ENCODE assay signal across 8 mouse cellular contexts in genomic region chr4:137594496-137595270, GRCm38 (mm10). TPM values are rescaled to one million over a fixed set of nuclear protein-coding genes. Genes with fewer than 3 reads are reported as not detected.
DNase-seq lines count a peak whose midpoint lies in the region; ATAC-seq and TF ChIP-seq lines count a peak whose summit lies in the region.

No protein-coding gene starts in this region.

- no peak for TF ChIP-seq CTCF in E14TG2a.4 (conservative IDR thresholded peaks at IDR 0.05; ENCODE audit: low read length)

- no peaks in the 10 kb centered on the region for H3K27me3 ChIP-seq in kidney, embryonic 15.5 days
- H3K27me3 ChIP-seq in E14TG2a.4 (ENCODE audit: insufficient read depth, low read length) = no peaks in the 10 kb centered on the region
- H3K27me3 ChIP-seq in limb, embryonic 15.5 days = no peaks in the 10 kb centered on the region

- 2% methylated on average over 40 of the region's 40 CpGs for WGBS in kidney, embryonic 15.5 days
- 2% methylated on average over 40 of the region's 40 CpGs for WGBS in limb, embryonic 15.5 days

- no peak for DNase-seq in kidney, adult 9 months
- no peak for DNase-seq in gastrocnemius, postnatal 4 days (ENCODE audit: low spot score in 2 of 2)

- peaks cover 37% of the 10 kb centered on the region for H3K4me1 ChIP-seq in kidney, embryonic 15.5 days
- peaks cover 79% of the 10 kb centered on the region for H3K4me1 ChIP-seq in E14TG2a.4 (replicated peaks; ENCODE audit: low read depth, low read length)
- peaks cover 19% of the 10 kb centered on the region for H3K4me1 ChIP-seq in brown adipose tissue, adult 24 weeks (ENCODE audit: control insufficient read depth, insufficient read depth, insufficient read length, low read length)
- peaks cover 42% of the 10 kb centered on the region for H3K4me1 ChIP-seq in limb, embryonic 15.5 days

- peak overlapping the region; percentile 100 for H3K27ac ChIP-seq in kidney, embryonic 15.5 days
- H3K27ac ChIP-seq in brown adipose tissue, adult 24 weeks (replicated peaks; ENCODE audit: low read depth, low read length) = peak overlapping the region; percentile 54
- H3K27ac ChIP-seq in limb, embryonic 15.5 days = peak overlapping the region; percentile 100

- peak overlapping the region; percentile 87 for H3K4me2 ChIP-seq in kidney, embryonic 15.5 days
- H3K4me2 ChIP-seq in limb, embryonic 15.5 days = peak overlapping the region; percentile 69

- H3K9me3 ChIP-seq in kidney, embryonic 15.5 days (replicated peaks) = no peaks in the 10 kb centered on the region
- H3K9me3 ChIP-seq in E14TG2a.4 (ENCODE audit: low read length) = no peaks in the 10 kb centered on the region
- H3K9me3 ChIP-seq in limb, embryonic 15.5 days = no peaks in the 10 kb centered on the region

- H3K36me3 ChIP-seq in kidney, embryonic 15.5 days = no peaks in the 10 kb centered on the region; the same call in 1 of the 2 replicates
- H3K36me3 ChIP-seq in E14TG2a.4 (ENCODE audit: insufficient read depth, low read length) = peaks cover 42% of the 10 kb centered on the region
- H3K36me3 ChIP-seq in limb, embryonic 15.5 days = no peaks in the 10 kb centered on the region

- peak overlapping the region; percentile 83 for H3K4me3 ChIP-seq in kidney, embryonic 15.5 days (replicated peaks)
- peak overlapping the region; percentile 100 for H3K4me3 ChIP-seq in E14TG2a.4 (replicated peaks; ENCODE audit: low read length)
- peak overlapping the region; percentile 92 for H3K4me3 ChIP-seq in brown adipose tissue, adult 24 weeks (ENCODE audit: insufficient read depth, low read depth, low read length)
- H3K4me3 ChIP-seq in limb, embryonic 15.5 days = peak overlapping the region; percentile 96

- peak; percentile 27 for ATAC-seq in kidney, embryonic 15.5 days (replicated peaks; ENCODE audit: low FRiP score)
- ATAC-seq in granulocyte monocyte progenitor cell, adult 5-6 weeks (replicated peaks; ENCODE audit: poor library complexity, severe bottlenecking) = peak; percentile 35
- no peak for ATAC-seq in limb, embryonic 15.5 days (ENCODE audit: insufficient number of reproducible peaks, low FRiP score, low TSS enrichment, low read depth)
- peak; percentile 23 for ATAC-seq in monocyte, adult 5-6 weeks (replicated peaks; ENCODE audit: insufficient number of reproducible peaks, low FRiP score, low TSS enrichment, poor library complexity, severe bottlenecking)

- H3K9ac ChIP-seq in kidney, embryonic 15.5 days = peak overlapping the region; percentile 89
- H3K9ac ChIP-seq in limb, embryonic 15.5 days = peak overlapping the region; percentile 89

RNA-seq across cellular contexts. Expression of gene Usp48, which starts 1.1 kb away (rescaled TPM):
- 64.8 and 72.9 TPM in 2 replicates for polyA plus RNA-seq in kidney, embryonic 15.5 days (2015; fragmentation: Nextera tagmentation; extraction: Ambion mirVana)
- polyA plus RNA-seq in brown adipose tissue, adult 24 weeks (2012; ENCODE audit: insufficient read depth, insufficient read length, missing spikeins) = 25.2 and 62.5 TPM in 2 replicates
- 76.3 and 119 TPM in 2 replicates for total RNA-seq in granulocyte monocyte progenitor cell, adult 5-6 weeks (2014; fragmentation: Nextera tagmentation)
- total RNA-seq in granulocyte monocyte progenitor cell, adult 5-6 weeks (2017) = 132 and 151 TPM in 2 replicates
- 58.3 and 67.2 TPM in 2 replicates for polyA plus RNA-seq in limb, embryonic 15.5 days (2015; fragmentation: Nextera tagmentation; extraction: Ambion mirVana)
- 142 to 333 TPM (median 161 TPM) in 3 replicates for total RNA-seq in monocyte, adult 5-6 weeks (2017)
- total RNA-seq in gastrocnemius, postnatal 4 days (2021) = 10 to 100 TPM; 42.9 to 65.7 TPM

RNA-seq across cellular contexts. Expression of gene Ldlrad2, which starts 20.3 kb away (rescaled TPM):
- polyA plus RNA-seq in kidney, embryonic 15.5 days (2015; fragmentation: Nextera tagmentation; extraction: Ambion mirVana) = not detected in 2 replicates
- not detected in 2 replicates for polyA plus RNA-seq in brown adipose tissue, adult 24 weeks (2012; ENCODE audit: insufficient read depth, insufficient read length, missing spikeins)
- not detected in 2 replicates for total RNA-seq in granulocyte monocyte progenitor cell, adult 5-6 weeks (2014; fragmentation: Nextera tagmentation)
- not detected in 2 replicates for total RNA-seq in granulocyte monocyte progenitor cell, adult 5-6 weeks (2017)
- polyA plus RNA-seq in limb, embryonic 15.5 days (2015; fragmentation: Nextera tagmentation; extraction: Ambion mirVana) = 0.41 TPM in 1 of 2 replicates, not detected in the other
- not detected in 3 replicates for total RNA-seq in monocyte, adult 5-6 weeks (2017)
- not detected for total RNA-seq in gastrocnemius, postnatal 4 days (2021)
